Mouse (Mus musculus): ENCODE measurements around the gene Klc2.
A peak's percentile ranks its signal among the peaks of the same experiment; 100 is the strongest.
"Not testable (repeated sequence)": the region's sequence is repeated elsewhere in the genome, so short reads cannot be mapped to it uniquely, and the experiment has no call there.

DNA sequence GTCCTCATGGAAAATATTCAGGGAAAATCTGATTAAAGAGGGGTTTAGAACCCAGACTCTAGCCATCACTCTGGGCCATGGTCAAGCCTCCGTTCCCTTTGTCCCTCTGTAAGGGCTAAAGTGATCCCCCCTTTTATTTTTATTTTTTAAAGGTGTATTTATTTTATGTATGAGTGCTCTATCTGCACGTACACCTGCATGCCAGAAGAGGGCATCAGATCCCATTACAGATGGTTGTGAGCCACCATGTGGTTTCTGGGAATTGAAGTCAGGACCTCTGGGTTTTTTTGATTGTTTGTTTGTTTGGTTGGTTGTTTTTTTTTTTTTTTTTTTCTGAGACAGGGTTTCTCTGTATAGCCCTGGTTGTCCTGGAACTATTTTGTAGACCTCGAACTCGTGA lies 31.8 kb downstream of the Klc2 start:
- TF ChIP-seq CTCF (IDR thresholded peaks at IDR 0.05; ENCODE audit: low read depth) = peak; percentile 52
- TF ChIP-seq EP300 (optimal IDR thresholded peaks at IDR 0.05) = not testable (repeated sequence)
